Mouse (Mus musculus) ES-Bruce4 (cell line): Measurements from ENCODE around the gene Sass6. TPM values are rescaled to one million over a fixed set of nuclear protein-coding genes. Genes with fewer than 3 reads are reported as not detected.

Experiments
- H3K27ac ChIP-seq: 2 replicates; pipeline ENCODE4 v1.5.1; 2012; ENCODE audit warnings: low read length, inconsistent platforms; ENCODE audit not compliant: insufficient read depth
- H3K27me3 ChIP-seq: 2 replicates; pipeline ENCODE4 v1.6.1; 2012; ENCODE audit warnings: mild to moderate bottlenecking, low read length, inconsistent platforms; ENCODE audit not compliant: control insufficient read depth, poor library complexity, insufficient read depth, severe bottlenecking
- H3K36me3 ChIP-seq: 2 replicates; pipeline ENCODE4 v1.6.1; 2012; ENCODE audit warnings: inconsistent platforms, mild to moderate bottlenecking, low read length, moderate library complexity; ENCODE audit not compliant: control insufficient read depth, poor library complexity, insufficient read depth, severe bottlenecking
- H3K4me1 ChIP-seq: one replicate; pipeline ENCODE4 v1.8.1; 2011; ENCODE audit warnings: low read length; ENCODE audit not compliant: control insufficient read depth, insufficient read depth
- H3K4me3 ChIP-seq: 2 replicates; pipeline ENCODE4 v1.5.1; 2011; ENCODE audit warnings: low read depth, mild to moderate bottlenecking, low read length
- H3K9ac ChIP-seq: 2 replicates; pipeline ENCODE4 v1.6.1; 2012; ENCODE audit warnings: low read depth, mild to moderate bottlenecking, inconsistent platforms; ENCODE audit not compliant: poor library complexity, severe bottlenecking
- H3K9me3 ChIP-seq: replicated peaks from 2 replicates; pipeline ENCODE4 v1.6.1; 2012; ENCODE audit warnings: mild to moderate bottlenecking, low read length, inconsistent platforms; ENCODE audit not compliant: control insufficient read depth, poor library complexity, insufficient read depth, severe bottlenecking
- CTCF ChIP-seq: IDR thresholded peaks from one replicate; pipeline ENCODE4 v1.8.1; 2011; ENCODE audit warnings: low read depth, low read length
- EP300 ChIP-seq: IDR thresholded peaks from 2 replicates; pipeline ENCODE4 v1.6.1; 2011; ENCODE audit warnings: low read depth, low read length; ENCODE audit not compliant: insufficient read depth
- POLR2A ChIP-seq: IDR thresholded peaks from one replicate; pipeline ENCODE4 v1.8.1; 2011; ENCODE audit warnings: low read length; ENCODE audit not compliant: insufficient read depth
- polyA plus RNA-seq: library from polyadenylated mRNA; stranded (reverse); fragments of >200 nt; gene quantifications from 2 replicates; pipeline ENCODE4 v1.2.4, GENCODE M21; 2011; ENCODE audit warnings: low read depth; ENCODE audit not compliant: missing spikeins, insufficient read depth, insufficient read length

Gene Sass6
- polyA plus RNA-seq, 1 experiment, result 23.4 TPM

DNA sequence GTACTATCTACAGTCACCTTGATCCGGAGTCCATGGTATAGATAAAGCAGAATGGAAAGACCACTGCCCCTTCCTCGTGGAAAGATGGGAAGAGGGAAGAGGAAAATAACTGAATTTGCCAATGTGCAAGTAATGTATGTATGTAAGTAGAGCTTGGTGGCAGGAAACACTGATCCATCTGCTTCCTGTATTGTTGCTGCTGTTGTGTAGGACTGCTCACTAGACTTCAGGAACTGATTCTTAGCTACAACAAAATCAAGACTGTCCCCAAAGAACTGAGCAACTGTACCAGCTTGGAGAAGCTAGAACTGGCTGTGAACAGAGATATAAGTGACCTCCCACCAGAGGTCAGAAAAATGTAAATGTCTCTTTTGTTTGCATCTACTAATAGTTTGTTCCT lies 24.2 kb upstream of the Sass6 start:
- Histone ChIP-seq H3K9me3 (no peaks in the 10 kb centered on the region; the same call in 1 of the 2 replicates), H3K4me3 (no peak overlapping the region), H3K27ac (no peak overlapping the region), H3K36me3 (no peaks in the 10 kb centered on the region), H3K4me1 (no peaks in the 10 kb centered on the region), H3K27me3 (no peaks in the 10 kb centered on the region), H3K9ac (no peak overlapping the region)
- TF ChIP-seq POLR2A (no peak), EP300 (no peak), CTCF (no peak)

DNA sequence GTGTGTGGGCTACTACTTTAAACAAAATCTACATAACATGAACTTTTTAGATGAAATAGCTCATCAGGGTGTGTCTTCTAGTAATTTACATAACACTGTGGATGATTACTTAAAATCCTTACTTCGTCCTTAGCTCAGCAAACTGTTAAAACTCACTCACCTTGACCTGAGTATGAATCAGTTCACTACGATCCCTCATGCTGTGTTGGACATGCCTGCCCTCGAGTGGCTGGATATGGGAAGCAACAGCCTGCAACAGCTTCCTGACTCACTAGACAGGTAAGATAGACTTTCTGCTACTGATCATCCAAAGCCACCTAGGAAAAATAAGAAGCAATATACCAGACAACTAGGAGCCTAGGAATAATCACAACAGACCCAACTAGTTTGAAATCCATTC lies 17.5 kb upstream of the Sass6 start:
- H3K4me1 ChIP-seq, result no peaks in the 10 kb centered on the region
- H3K9ac ChIP-seq, result no peak overlapping the region
- no peaks in the 10 kb centered on the region for H3K27me3 ChIP-seq

DNA sequence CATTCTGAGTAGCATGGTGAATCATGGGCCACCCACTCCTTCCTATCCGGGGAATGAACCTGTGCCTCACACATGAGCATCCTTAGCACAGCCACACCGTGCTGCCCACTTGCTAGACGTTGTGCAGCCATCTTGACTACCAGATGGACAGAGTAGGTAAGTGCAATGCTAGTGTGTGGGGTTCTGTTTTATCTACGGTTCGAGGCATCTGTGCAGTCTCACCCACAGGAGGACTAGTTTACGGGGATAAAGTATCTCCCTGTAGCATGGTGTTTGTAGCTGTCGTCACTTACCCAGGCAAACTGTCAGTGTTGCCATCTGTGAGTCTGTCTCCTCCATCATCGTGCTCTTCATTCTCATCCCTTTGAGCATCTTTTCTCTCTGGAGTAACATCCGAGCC lies 12.6 kb upstream of the Sass6 start:
- TF ChIP-seq POLR2A, result no peak
- Histone ChIP-seq H3K27ac (no peak overlapping the region), H3K4me3 (no peak overlapping the region), H3K9ac (no peak overlapping the region), H3K4me1 (no peaks in the 10 kb centered on the region), H3K27me3 (no peaks in the 10 kb centered on the region), H3K9me3 (no peaks in the 10 kb centered on the region), H3K36me3 (peaks cover 35% of the 10 kb centered on the region)

More for the DNA sequence above, 17.5 kb upstream of the Sass6 start:
- H3K9me3 ChIP-seq, result no peaks in the 10 kb centered on the region
- no peak overlapping the region for H3K4me3 ChIP-seq
- peaks cover 8% of the 10 kb centered on the region for H3K36me3 ChIP-seq
- H3K27ac ChIP-seq, result no peak overlapping the region
- TF ChIP-seq POLR2A (no peak), EP300 (no peak), CTCF (peak; percentile 67)

GRCm38 (mm10) chr3:116594076-116594727 lies 580 bp upstream of the Sass6 start:
- Histone ChIP-seq H3K4me1 (no peaks in the 10 kb centered on the region), H3K9me3 (no peaks in the 10 kb centered on the region), H3K36me3 (peaks cover 14% of the 10 kb centered on the region), H3K27ac (no peak overlapping the region), H3K4me3 (peak overlapping the region; percentile 84), H3K9ac (peak overlapping the region; percentile 83), H3K27me3 (no peaks in the 10 kb centered on the region)
- TF ChIP-seq EP300 (no peak), POLR2A (no peak), CTCF (no peak)

- peak overlapping the region; percentile 83 for H3K9ac ChIP-seq
- TF ChIP-seq CTCF, result no peak
- TF ChIP-seq POLR2A, result no peak
- no peaks in the 10 kb centered on the region for H3K9me3 ChIP-seq
- H3K36me3 ChIP-seq, result peaks cover 8% of the 10 kb centered on the region
- H3K4me3 ChIP-seq, result peak overlapping the region; percentile 84
- no peaks in the 10 kb centered on the region for H3K27me3 ChIP-seq
- H3K27ac ChIP-seq, result no peak overlapping the region
- no peaks in the 10 kb centered on the region for H3K4me1 ChIP-seq
Observed at GRCm38 (mm10) chr3:116595603-116595991, 815 bp downstream of the Sass6 start.

- Histone ChIP-seq H3K4me1 (no peaks in the 10 kb centered on the region), H3K27ac (no peak overlapping the region), H3K4me3 (no peak overlapping the region), H3K36me3 (no peaks in the 10 kb centered on the region), H3K9me3 (no peaks in the 10 kb centered on the region), H3K27me3 (no peaks in the 10 kb centered on the region), H3K9ac (no peak overlapping the region)
- TF ChIP-seq CTCF (no peak), EP300 (no peak), POLR2A (no peak)
Observed at GRCm38 (mm10) chr3:116599705-116600104, 4.9 kb downstream of the Sass6 start.

DNA sequence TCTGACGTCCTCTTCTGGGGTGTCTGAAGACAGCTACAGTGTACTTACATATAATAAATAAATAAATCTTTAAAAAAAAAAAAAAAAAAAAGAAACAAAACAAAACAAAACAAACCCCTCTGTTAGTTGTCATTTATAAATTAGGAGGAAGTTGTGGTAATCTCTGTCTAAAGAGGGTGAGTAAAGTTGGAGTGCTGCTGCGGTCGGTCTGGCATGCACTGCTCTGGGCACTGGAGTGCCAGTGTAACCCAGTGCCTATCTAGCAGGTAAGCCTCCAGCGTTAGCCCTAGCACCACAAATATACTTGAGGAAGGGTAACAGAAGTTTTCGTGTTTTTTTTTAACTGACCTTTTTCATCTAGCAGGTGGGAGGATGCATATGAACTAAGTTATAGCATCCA lies 6.2 kb downstream of the Sass6 start:
- Histone ChIP-seq H3K27ac (no peak overlapping the region), H3K27me3 (no peaks in the 10 kb centered on the region), H3K4me1 (no peaks in the 10 kb centered on the region), H3K36me3 (no peaks in the 10 kb centered on the region; the same call in 1 of the 2 replicates), H3K4me3 (no peak overlapping the region), H3K9me3 (no peaks in the 10 kb centered on the region), H3K9ac (no peak overlapping the region)
- no peak for TF ChIP-seq POLR2A
- no peak for TF ChIP-seq CTCF
- TF ChIP-seq EP300, result no peak
